Mouse (Mus musculus) kidney, adult 2 months (tissue): Measurements from ENCODE around the gene Fbp1. TPM values are rescaled to one million over a fixed set of nuclear protein-coding genes. Genes with fewer than 3 reads are reported as not detected.

Source experiments
- DNase-seq: peaks from one replicate; pipeline ENCODE4 v3.0.0; 2021
- H3K27ac ChIP-seq: fragments of 200-500 bp; 2 replicates; pipeline ENCODE4 v1.5.1; 2012; ENCODE audit warnings: low read depth, low read length, control low read depth, inconsistent platforms; ENCODE audit not compliant: insufficient read depth
- H3K27me3 ChIP-seq: fragments of 200-500 bp; replicated peaks from 2 replicates; pipeline ENCODE4 v1.6.1; 2012; ENCODE audit warnings: mild to moderate bottlenecking, moderate library complexity, low read length, inconsistent platforms; ENCODE audit not compliant: control insufficient read depth, insufficient read depth
- H3K36me3 ChIP-seq: fragments of 200-500 bp; 2 replicates; pipeline ENCODE4 v1.6.1; 2012; ENCODE audit warnings: mild to moderate bottlenecking, moderate library complexity, low read length, inconsistent platforms; ENCODE audit not compliant: control insufficient read depth, insufficient read depth
- H3K4me1 ChIP-seq: fragments of 200-500 bp; 2 replicates; pipeline ENCODE4 v1.6.1; 2011; ENCODE audit warnings: low read length; ENCODE audit not compliant: control insufficient read depth, insufficient read depth
- H3K4me3 ChIP-seq: fragments of 200-500 bp; 2 replicates; pipeline ENCODE4 v1.5.1; 2011; ENCODE audit warnings: mild to moderate bottlenecking, low read depth, low read length, control low read depth; ENCODE audit not compliant: insufficient read depth
- CTCF ChIP-seq: fragments of 200-500 bp; conservative IDR thresholded peaks from 2 replicates; pipeline ENCODE4 v1.5.1; 2011; ENCODE audit warnings: low read depth, mild to moderate bottlenecking, control low read depth, low read length, moderate library complexity, mixed read lengths; ENCODE audit not compliant: insufficient read depth, insufficient read length
- POLR2A ChIP-seq: fragments of 200-500 bp; IDR thresholded peaks from one replicate; pipeline ENCODE4 v1.6.1; 2011; ENCODE audit warnings: low read depth, low read length, control low read depth
- WGBS: fragments of 180-500 bp; shearing (Covaris S2); methylation state at CpG from one replicate; pipeline ENCODE4 v1.1.7; 2018; 5-methylcytosine and 5-hydroxymethylcytosine counted together
- polyA plus RNA-seq: library from polyadenylated mRNA; depleted of rRNA; stranded (reverse); fragments of >200 nt; gene quantifications from 2 replicates; pipeline ENCODE4 v1.2.3, GENCODE M21; 2012

Gene Fbp1
- polyA plus RNA-seq, 1 experiment = 1,525 TPM

DNA sequence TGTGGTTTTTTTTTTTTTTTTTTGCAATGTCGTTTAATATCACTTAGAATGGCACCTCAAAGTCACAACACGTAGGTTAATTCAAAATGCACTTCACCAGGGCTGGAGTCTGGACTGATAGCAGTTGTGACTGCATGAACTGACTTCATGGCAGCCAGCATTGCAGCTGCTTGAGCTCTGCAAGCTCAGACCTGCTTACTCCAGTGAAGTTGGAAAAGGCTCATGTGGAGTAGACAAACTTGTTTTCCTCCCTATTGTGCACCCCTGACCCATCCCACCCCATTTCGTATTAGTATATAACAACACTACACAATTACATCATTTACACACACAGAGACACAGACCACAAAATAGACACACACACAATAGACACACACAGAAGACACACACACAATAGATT lies 34.6 kb upstream of the Fbp1 start:
- WGBS = 78% methylated on average over 3 of the region's 3 CpGs
- no peak for TF ChIP-seq CTCF
- TF ChIP-seq POLR2A = no peak
- no peak overlapping the region for H3K4me3 ChIP-seq

DNA sequence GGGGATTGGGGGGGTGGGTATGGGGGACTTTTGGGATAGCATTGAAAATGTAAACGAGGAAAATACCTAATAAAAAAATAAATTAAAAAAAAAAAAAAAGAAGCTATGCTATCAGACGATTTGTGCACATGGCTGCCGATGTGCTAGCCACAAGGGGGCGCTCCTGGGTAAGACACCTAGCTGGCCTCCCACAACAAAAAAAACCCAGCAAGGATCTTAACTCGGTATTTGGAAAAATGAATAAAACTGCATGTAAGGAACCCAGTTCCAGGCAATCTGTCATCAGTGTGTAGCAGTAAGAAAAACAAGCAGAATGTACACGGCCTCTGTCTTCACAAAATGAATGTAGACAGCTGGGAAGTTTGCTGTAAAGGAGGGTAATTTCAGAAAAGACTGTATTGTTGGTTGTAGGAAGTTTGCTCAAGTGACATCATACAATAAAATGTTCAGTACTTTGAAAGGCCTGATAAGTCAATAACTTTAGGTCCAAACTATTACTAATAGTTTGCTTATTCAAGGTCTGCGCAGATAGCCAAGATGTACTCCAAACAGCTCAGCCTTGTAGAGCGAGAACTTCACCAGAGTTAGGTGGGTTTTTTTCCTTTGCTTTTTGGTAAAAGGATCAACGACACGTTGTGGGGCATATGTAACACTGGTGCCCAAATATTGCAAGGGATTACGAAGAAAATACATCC lies 31.7 kb upstream of the Fbp1 start:
- H3K27me3 ChIP-seq = no peaks in the 10 kb centered on the region
- H3K4me3 ChIP-seq = no peak overlapping the region
- no peaks in the 10 kb centered on the region; the same call in 1 of the 2 replicates for H3K4me1 ChIP-seq
- WGBS = 37% methylated on average over 11 of the region's 11 CpGs
- TF ChIP-seq POLR2A = no peak
- peak; percentile 76 for TF ChIP-seq CTCF
- DNase-seq = peak; percentile 77
- no peaks in the 10 kb centered on the region for H3K36me3 ChIP-seq
- H3K27ac ChIP-seq = no peak overlapping the region

More for the DNA sequence above, 34.6 kb upstream of the Fbp1 start:
- Histone ChIP-seq H3K27ac (no peak overlapping the region), H3K27me3 (no peaks in the 10 kb centered on the region), H3K4me1 (no peaks in the 10 kb centered on the region; the same call in 1 of the 2 replicates), H3K36me3 (no peaks in the 10 kb centered on the region)
- DNase-seq = no peak

DNA sequence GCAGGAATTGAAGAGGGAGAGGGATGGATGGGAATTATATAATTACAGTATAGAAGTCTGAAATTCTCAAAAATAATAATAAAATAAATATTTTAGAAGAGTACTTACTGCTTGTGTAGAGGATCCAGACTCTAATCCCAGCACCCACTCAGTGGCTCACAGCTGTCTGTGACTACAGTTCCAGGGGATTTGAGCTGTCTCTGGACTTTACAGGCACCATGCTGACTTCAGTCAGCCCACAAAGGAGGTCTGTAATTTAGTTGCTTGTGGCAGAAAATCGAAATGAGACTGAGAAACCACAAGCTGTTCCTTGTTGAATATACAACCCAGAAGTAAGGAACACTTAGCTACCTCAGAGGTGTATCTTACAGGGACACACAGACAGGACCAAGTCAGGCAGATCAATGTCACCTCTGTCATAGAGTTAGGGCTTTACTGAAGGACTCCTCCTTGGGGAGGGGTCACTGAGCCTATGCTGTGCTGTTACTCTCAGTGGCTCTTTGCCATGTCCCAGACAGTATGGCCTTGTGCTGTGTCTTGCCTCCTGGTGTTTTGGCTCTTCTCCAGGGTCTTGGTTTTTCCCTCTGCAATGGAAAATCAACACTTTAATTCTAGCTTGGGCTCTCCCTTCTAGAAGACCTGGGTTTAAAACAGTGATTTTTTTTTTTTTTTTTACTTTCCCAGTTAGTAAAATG lies 29.5 kb upstream of the Fbp1 start:
- WGBS = 50% methylated on average over 1 of the region's 1 CpGs
- Histone ChIP-seq H3K27ac (no peak overlapping the region), H3K27me3 (no peaks in the 10 kb centered on the region), H3K4me1 (no peaks in the 10 kb centered on the region; the same call in 1 of the 2 replicates), H3K36me3 (no peaks in the 10 kb centered on the region), H3K4me3 (no peak overlapping the region)
- TF ChIP-seq CTCF (no peak), POLR2A (no peak)
- DNase-seq = no peak

DNA sequence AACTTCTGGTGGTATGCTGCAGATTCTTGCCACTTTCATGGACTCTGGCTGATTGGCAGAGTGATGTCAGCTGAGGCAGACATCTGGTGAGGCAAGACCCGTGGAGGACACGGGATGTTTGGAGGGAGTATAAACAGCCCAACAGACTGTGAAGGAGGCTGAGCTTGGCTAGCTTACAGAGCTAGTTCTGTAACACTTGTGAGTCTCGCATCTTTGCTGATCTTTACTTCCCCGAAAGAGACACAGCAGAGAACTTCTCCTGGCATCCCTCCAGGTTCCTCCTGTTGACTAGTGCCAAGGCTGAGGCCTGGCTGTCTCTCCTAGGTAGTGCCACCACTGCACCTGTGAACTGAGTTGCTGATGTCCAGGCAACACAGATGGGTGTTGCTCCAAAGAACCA lies 28.6 kb upstream of the Fbp1 start:
- Histone ChIP-seq H3K27ac (peak overlapping the region; percentile 1; the same call in 1 of the 2 replicates), H3K27me3 (no peaks in the 10 kb centered on the region), H3K4me3 (no peak overlapping the region), H3K36me3 (no peaks in the 10 kb centered on the region), H3K4me1 (no peaks in the 10 kb centered on the region; the same call in 1 of the 2 replicates)
- WGBS = 19% methylated on average over 4 of the region's 4 CpGs
- peak; percentile 92 for DNase-seq
- TF ChIP-seq CTCF (no peak), POLR2A (no peak)

DNA sequence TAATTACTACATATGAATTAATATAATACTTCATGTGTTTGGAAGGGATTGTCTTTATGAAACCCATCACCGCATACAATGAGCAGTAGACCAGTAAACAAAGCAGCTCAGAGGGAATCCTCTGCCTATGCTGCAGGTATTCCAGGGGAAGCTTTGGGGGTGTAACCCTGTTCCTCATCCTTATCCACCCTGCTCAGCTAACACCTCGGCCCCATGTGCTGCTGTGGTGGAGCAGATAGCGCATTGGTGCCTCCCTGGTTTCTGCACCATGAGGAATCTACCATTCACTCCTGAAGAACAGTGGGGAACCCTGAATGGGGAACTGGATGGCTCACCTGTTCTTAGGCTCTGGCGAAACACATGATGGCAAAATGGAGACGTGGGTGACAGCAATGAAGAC lies 23.5 kb upstream of the Fbp1 start:
- no peaks in the 10 kb centered on the region for H3K36me3 ChIP-seq
- H3K27me3 ChIP-seq = no peaks in the 10 kb centered on the region
- H3K4me3 ChIP-seq = no peak overlapping the region
- 92% methylated on average over 5 of the region's 5 CpGs for WGBS
- H3K27ac ChIP-seq = no peak overlapping the region
- H3K4me1 ChIP-seq = peaks cover 17% of the 10 kb centered on the region; the same call in 1 of the 2 replicates
- no peak for DNase-seq
- no peak for TF ChIP-seq CTCF
- no peak for TF ChIP-seq POLR2A

DNA sequence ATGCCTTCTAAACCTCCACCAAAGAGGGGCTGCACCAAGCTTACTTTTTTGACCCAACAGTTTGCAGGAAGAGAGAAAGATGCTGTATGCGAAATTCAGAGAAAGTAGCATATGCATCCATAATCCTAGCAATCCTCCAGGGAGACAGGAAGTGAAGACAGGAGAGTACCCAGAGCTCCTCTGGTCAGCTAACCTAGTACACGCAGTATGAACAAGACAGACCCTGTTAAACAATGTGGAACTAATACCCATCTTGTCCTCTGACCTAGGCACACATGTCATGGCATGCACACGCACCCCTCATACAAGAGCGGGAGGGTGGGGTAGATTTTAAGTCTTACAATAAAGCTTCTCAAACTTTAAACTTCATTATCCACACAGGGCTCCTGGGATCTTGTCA lies 22.1 kb upstream of the Fbp1 start:
- H3K27ac ChIP-seq = no peak overlapping the region
- 85% methylated on average over 4 of the region's 4 CpGs for WGBS
- no peak for DNase-seq

DNA sequence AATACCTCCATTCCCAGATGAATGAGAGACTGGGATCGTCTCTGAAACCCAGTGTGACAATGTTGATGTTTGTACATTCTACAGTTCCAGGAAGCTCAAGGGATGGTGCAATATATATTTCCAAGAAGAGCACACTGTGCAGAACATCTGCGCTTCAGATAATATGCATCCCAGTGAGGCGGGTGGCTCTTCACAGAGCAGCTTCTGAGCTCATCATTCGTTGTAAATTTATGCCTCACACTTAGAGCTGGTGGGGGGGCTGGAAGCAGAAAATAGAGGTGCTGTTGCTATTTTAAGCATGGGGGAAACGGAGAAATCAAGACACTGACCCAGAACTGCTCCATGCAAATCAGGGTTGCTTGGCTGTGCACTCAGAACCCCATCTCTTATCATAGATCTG lies 21.7 kb upstream of the Fbp1 start:
- H3K27me3 ChIP-seq = no peaks in the 10 kb centered on the region
- H3K4me1 ChIP-seq = peaks cover 19% of the 10 kb centered on the region; the same call in 1 of the 2 replicates
- H3K36me3 ChIP-seq = no peaks in the 10 kb centered on the region
- DNase-seq = no peak
- H3K4me3 ChIP-seq = no peak overlapping the region
- TF ChIP-seq POLR2A (no peak), CTCF (no peak)
- no peak overlapping the region for H3K27ac ChIP-seq
- WGBS = 78% methylated on average over 5 of the region's 5 CpGs

More for the DNA sequence above, 22.1 kb upstream of the Fbp1 start:
- Histone ChIP-seq H3K36me3 (no peaks in the 10 kb centered on the region), H3K27me3 (no peaks in the 10 kb centered on the region), H3K4me3 (no peak overlapping the region), H3K4me1 (peaks cover 19% of the 10 kb centered on the region; the same call in 1 of the 2 replicates)
- TF ChIP-seq CTCF = no peak
- TF ChIP-seq POLR2A = no peak
